Comparison of ENCODE assay signal across 9 mouse cellular contexts in genomic region chr15:101845971-101846403, GRCm38 (mm10). TPM values are rescaled to one million over a fixed set of nuclear protein-coding genes. Genes with fewer than 3 reads are reported as not detected.
A peak's percentile ranks its signal among the peaks of the same experiment; 100 is the strongest.
DNase-seq lines count a peak whose midpoint lies in the region; ATAC-seq and TF ChIP-seq lines count a peak whose summit lies in the region.
"Had no signal": no experiment of that assay in that cellular context is flagged by ENCODE, and none has a peak within 500 bp of the region (broad histone marks: within the 10 kb centered on the region; RNA-seq: fewer than 3 reads in every experiment).

No protein-coding gene starts in this region.

- H3K9ac ChIP-seq in limb, embryonic 13.5 days, result peak overlapping the region; percentile 76
- peak overlapping the region; percentile 86 for H3K9ac ChIP-seq in midbrain, embryonic 11.5 days (ENCODE audit: low read length)
- peak overlapping the region; percentile 52 for H3K9ac ChIP-seq in stomach, embryonic 15.5 days

- H3K4me1 ChIP-seq in kidney, adult 2 months (ENCODE audit: control insufficient read depth, insufficient read depth, low read length), result no peaks in the 10 kb centered on the region; the same call in 1 of the 2 replicates
- H3K4me1 ChIP-seq in limb, embryonic 13.5 days, result peaks cover 8% of the 10 kb centered on the region; the same call in 1 of the 2 replicates
- H3K4me1 ChIP-seq in midbrain, embryonic 11.5 days (ENCODE audit: control insufficient read depth, insufficient read depth, low read length), result no peaks in the 10 kb centered on the region; the same call in 1 of the 2 replicates
- 0 out of 2 replicates have a peak, but pooled peaks cover 8% of the 10 kb centered on the region for H3K4me1 ChIP-seq in stomach, embryonic 15.5 days

- ATAC-seq in limb, embryonic 13.5 days (ENCODE audit: low FRiP score, low read depth), result peak; percentile 57; the same call in 1 of the 2 replicates
- peak; percentile 81 for ATAC-seq in midbrain, embryonic 11.5 days (ENCODE audit: low FRiP score)
- ATAC-seq in stomach, embryonic 15.5 days (ENCODE audit: insufficient read depth, low FRiP score, low read depth), result no peak; the same call in 1 of the 2 replicates

- H3K27me3 ChIP-seq in kidney, adult 2 months (replicated peaks; ENCODE audit: control insufficient read depth, insufficient read depth, low read length), result no peaks in the 10 kb centered on the region
- H3K27me3 ChIP-seq in limb, embryonic 13.5 days, result peaks cover 51% of the 10 kb centered on the region
- no peaks in the 10 kb centered on the region for H3K27me3 ChIP-seq in midbrain, embryonic 11.5 days (ENCODE audit: control insufficient read depth, insufficient read depth, low read length)
- no peaks in the 10 kb centered on the region for H3K27me3 ChIP-seq in stomach, embryonic 15.5 days (replicated peaks)

- peak overlapping the region; percentile 82 for H3K4me2 ChIP-seq in limb, embryonic 13.5 days (replicated peaks)
- peak overlapping the region; percentile 69 for H3K4me2 ChIP-seq in midbrain, embryonic 11.5 days
- peak overlapping the region; percentile 88 for H3K4me2 ChIP-seq in stomach, embryonic 15.5 days

- no peak for TF ChIP-seq CTCF in kidney, adult 2 months (conservative IDR thresholded peaks at IDR 0.05; ENCODE audit: insufficient read depth, insufficient read length, low read depth, low read length)

- H3K36me3 ChIP-seq in kidney, adult 2 months (ENCODE audit: control insufficient read depth, insufficient read depth, low read length), result no peaks in the 10 kb centered on the region
- H3K36me3 ChIP-seq in limb, embryonic 13.5 days, result no peaks in the 10 kb centered on the region
- no peaks in the 10 kb centered on the region for H3K36me3 ChIP-seq in midbrain, embryonic 11.5 days (ENCODE audit: control insufficient read depth, insufficient read depth, low read length)
- no peaks in the 10 kb centered on the region for H3K36me3 ChIP-seq in stomach, embryonic 15.5 days

- H3K4me3 ChIP-seq in kidney, adult 2 months (ENCODE audit: insufficient read depth, low read depth, low read length), result peak overlapping the region; percentile 51; the same call in 1 of the 2 replicates
- peak overlapping the region; percentile 54 for H3K4me3 ChIP-seq in limb, embryonic 13.5 days
- peak overlapping the region; percentile 48 for H3K4me3 ChIP-seq in midbrain, embryonic 11.5 days (ENCODE audit: low read depth, low read length)
- H3K4me3 ChIP-seq in stomach, embryonic 15.5 days (replicated peaks), result peak overlapping the region; percentile 53

- 1% methylated on average over 34 of the region's 37 CpGs for WGBS in kidney, adult 2 months
- under 1% methylated on average over 36 of the region's 37 CpGs for WGBS in limb, embryonic 13.5 days
- 1% methylated on average over 35 of the region's 37 CpGs for whole genome bisulfite sequencing in midbrain, embryonic 11.5 days
- under 1% methylated on average over 36 of the region's 37 CpGs for WGBS in stomach, embryonic 15.5 days

- no peak overlapping the region for H3K27ac ChIP-seq in kidney, adult 2 months (ENCODE audit: insufficient read depth, low read depth, low read length)
- H3K27ac ChIP-seq in limb, embryonic 13.5 days, result no peak overlapping the region
- H3K27ac ChIP-seq in midbrain, embryonic 11.5 days (ENCODE audit: low read depth, low read length), result no peak overlapping the region
- H3K27ac ChIP-seq in stomach, embryonic 15.5 days, result peak overlapping the region; percentile 21; the same call in 1 of the 2 replicates

- TF ChIP-seq POLR2A in kidney, adult 2 months (IDR thresholded peaks at IDR 0.05; ENCODE audit: low read depth, low read length), result no peak

- no peaks in the 10 kb centered on the region for H3K9me3 ChIP-seq in limb, embryonic 13.5 days
- no peaks in the 10 kb centered on the region for H3K9me3 ChIP-seq in midbrain, embryonic 11.5 days (ENCODE audit: control insufficient read depth, low read length)
- no peaks in the 10 kb centered on the region for H3K9me3 ChIP-seq in stomach, embryonic 15.5 days

- peak; percentile 13 for DNase-seq in cerebellum, adult 11 months
- DNase-seq in cerebellum, adult 8-10 months, result no peak
- peak; percentile 22 for DNase-seq in c-Kit-positive CD71-negative TER-119-negative erythroid progenitor cells, embryonic 14.5 days (ENCODE audit: low read depth)
- DNase-seq in frontal cortex, postnatal 36 days (ENCODE audit: low spot score in 2 of 2), result peak; percentile 60
- DNase-seq in kidney, adult 2 months, result peak; percentile 21
- peak; percentile 94 for DNase-seq in midbrain, embryonic 11.5 days (ENCODE audit: low spot score, missing footprints)

RNA-seq across cellular contexts. Expression of gene Krt1, which starts 4.6 kb away (rescaled TPM):
- polyA plus RNA-seq in kidney, adult 2 months (2012; rRNA removed), result 0.05 and 0.11 TPM in 2 replicates
- polyA plus RNA-seq in limb, embryonic 13.5 days (2015; fragmentation: Nextera tagmentation; extraction: Ambion mirVana), result 13.3 and 15.8 TPM in 2 replicates
- 1.00 and 1.4 TPM in 2 replicates for polyA plus RNA-seq in midbrain, embryonic 11.5 days (2014; fragmentation: Nextera tagmentation; extraction: Ambion mirVana)
- 1.8 and 2.7 TPM in 2 replicates for polyA plus RNA-seq in stomach, embryonic 15.5 days (2015; fragmentation: Nextera tagmentation; extraction: Ambion mirVana)
- polyA plus RNA-seq: C2C12 had no signal

RNA-seq across cellular contexts. Expression of gene Krt77, which starts 23.5 kb away (rescaled TPM):
- polyA plus RNA-seq in kidney, adult 2 months (2012; rRNA removed), result not detected in 2 replicates
- polyA plus RNA-seq in limb, embryonic 13.5 days (2015; fragmentation: Nextera tagmentation; extraction: Ambion mirVana), result 0.25 and 0.31 TPM in 2 replicates
- polyA plus RNA-seq in midbrain, embryonic 11.5 days (2014; fragmentation: Nextera tagmentation; extraction: Ambion mirVana), result not detected in 2 replicates
- polyA plus RNA-seq in stomach, embryonic 15.5 days (2015; fragmentation: Nextera tagmentation; extraction: Ambion mirVana), result 0.06 and 0.14 TPM in 2 replicates
- polyA plus RNA-seq: C2C12 had no signal

RNA-seq across cellular contexts. Expression of gene Krt2, which starts 28.0 kb away (rescaled TPM):
- polyA plus RNA-seq in kidney, adult 2 months (2012; rRNA removed), result not detected in 2 replicates
- polyA plus RNA-seq in limb, embryonic 13.5 days (2015; fragmentation: Nextera tagmentation; extraction: Ambion mirVana), result 0.47 and 0.57 TPM in 2 replicates
- not detected in 2 replicates for polyA plus RNA-seq in midbrain, embryonic 11.5 days (2014; fragmentation: Nextera tagmentation; extraction: Ambion mirVana)
- polyA plus RNA-seq in stomach, embryonic 15.5 days (2015; fragmentation: Nextera tagmentation; extraction: Ambion mirVana), result not detected in 2 replicates
- polyA plus RNA-seq: C2C12 had no signal

RNA-seq across cellular contexts. Expression of gene Krt73, which starts 43.8 kb away (rescaled TPM):
- not detected in 2 replicates for polyA plus RNA-seq in kidney, adult 2 months (2012; rRNA removed)
- polyA plus RNA-seq in limb, embryonic 13.5 days (2015; fragmentation: Nextera tagmentation; extraction: Ambion mirVana), result not detected in 2 replicates
- polyA plus RNA-seq in midbrain, embryonic 11.5 days (2014; fragmentation: Nextera tagmentation; extraction: Ambion mirVana), result 0.15 and 0.19 TPM in 2 replicates
- not detected in 2 replicates for polyA plus RNA-seq in stomach, embryonic 15.5 days (2015; fragmentation: Nextera tagmentation; extraction: Ambion mirVana)
- polyA plus RNA-seq: C2C12 had no signal

RNA-seq across cellular contexts. Expression of gene Krt76, which starts 46.7 kb away (rescaled TPM):
- not detected in 2 replicates for polyA plus RNA-seq in kidney, adult 2 months (2012; rRNA removed)
- not detected in 2 replicates for polyA plus RNA-seq in limb, embryonic 13.5 days (2015; fragmentation: Nextera tagmentation; extraction: Ambion mirVana)
- not detected in 2 replicates for polyA plus RNA-seq in midbrain, embryonic 11.5 days (2014; fragmentation: Nextera tagmentation; extraction: Ambion mirVana)
- not detected in 2 replicates for polyA plus RNA-seq in stomach, embryonic 15.5 days (2015; fragmentation: Nextera tagmentation; extraction: Ambion mirVana)
- polyA plus RNA-seq: C2C12 had no signal
